8 mouse cellular contexts compared by ENCODE assay signal in the genomic region with DNA sequence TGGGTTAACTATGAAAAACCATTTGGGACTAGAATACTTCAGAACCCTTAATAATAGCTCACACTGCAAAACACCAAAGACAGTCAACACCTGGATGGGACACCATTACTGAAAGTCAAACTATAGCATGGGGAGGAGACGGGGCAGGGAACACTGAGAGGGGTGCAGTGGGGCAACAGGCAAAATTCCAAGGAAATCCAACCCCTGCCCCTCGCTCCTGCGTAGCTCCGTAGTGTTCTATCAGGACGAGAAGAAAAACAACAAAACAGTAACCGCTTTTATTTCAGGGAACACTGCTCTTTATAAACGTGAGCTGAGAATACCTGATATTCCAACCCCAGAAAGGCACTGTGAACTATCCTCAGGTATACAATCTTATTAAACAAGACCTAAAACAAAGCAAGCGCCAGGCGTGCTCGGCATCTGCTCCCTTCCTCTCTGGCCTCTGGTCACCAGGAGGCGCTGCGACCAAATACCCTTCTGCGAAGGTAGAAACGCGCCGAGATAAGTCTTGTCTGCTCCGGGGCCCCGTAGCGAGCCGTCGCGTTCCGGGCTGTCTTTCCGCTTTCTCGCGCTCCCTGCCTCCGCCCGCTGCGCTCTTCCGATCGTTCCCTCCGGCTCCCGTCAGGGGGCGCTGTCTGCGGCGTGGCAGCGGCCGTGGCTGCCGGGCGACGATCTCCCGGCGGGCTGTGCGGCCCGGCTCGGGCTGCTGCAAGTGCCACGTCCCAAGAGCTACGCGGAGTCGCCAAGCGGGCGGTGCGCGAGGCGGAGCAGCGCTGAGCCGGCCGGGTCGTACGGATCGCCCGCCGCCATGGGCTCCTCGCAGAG. TPM values are rescaled to one million over a fixed set of nuclear protein-coding genes. Genes with fewer than 3 reads are reported as not detected.
DNase-seq lines count a peak whose midpoint lies in the region; ATAC-seq and TF ChIP-seq lines count a peak whose summit lies in the region.

A gene (plus strand): TSS at position 690 of the 828 bp plus-strand sequence.

- peak within 1 kb of the TSS; percentile 94 for H3K27ac ChIP-seq in forebrain, embryonic 10.5 days
- H3K27ac ChIP-seq in heart, embryonic 15.5 days = peak within 1 kb of the TSS; percentile 93
- H3K27ac ChIP-seq in liver, embryonic 14.5 days = peak within 1 kb of the TSS; percentile 74
- H3K27ac ChIP-seq in neural tube, embryonic 11.5 days (ENCODE audit: low read depth, low read length) = peak within 1 kb of the TSS; percentile 82
- peak within 1 kb of the TSS; percentile 99 for H3K27ac ChIP-seq in stomach, postnatal 0 days (replicated peaks)

- TF ChIP-seq EP300 in liver, embryonic 14.5 days (IDR thresholded peaks at IDR 0.05; ENCODE audit: low read depth) = peak; percentile 54; the same call in 1 of the 2 replicates
- no peak for TF ChIP-seq EP300 in stomach, postnatal 0 days (optimal IDR thresholded peaks at IDR 0.05)

- peak within 1 kb of the TSS; percentile 91 for H3K4me3 ChIP-seq in forebrain, embryonic 10.5 days
- peak within 1 kb of the TSS; percentile 93 for H3K4me3 ChIP-seq in heart, embryonic 15.5 days
- peak within 1 kb of the TSS; percentile 87 to 97 for H3K4me3 ChIP-seq in liver, embryonic 14.5 days (ENCODE audit: insufficient read depth in 1 of 2, low read depth in 2 of 2, low read length in 2 of 2)
- peak within 1 kb of the TSS; percentile 88 for H3K4me3 ChIP-seq in neural tube, embryonic 11.5 days (ENCODE audit: low read depth, low read length)
- peak within 1 kb of the TSS; percentile 97 for H3K4me3 ChIP-seq in stomach, postnatal 0 days (ENCODE audit: low read depth, low read length)

- 2% methylated on average over 64 of the region's 64 CpGs for WGBS in forebrain, embryonic 10.5 days
- WGBS in heart, embryonic 15.5 days = 1% methylated on average over 64 of the region's 64 CpGs
- WGBS in liver, embryonic 14.5 days (ENCODE audit: insufficient replicate concordance) = 2% methylated on average over 64 of the region's 64 CpGs
- under 1% methylated on average over 64 of the region's 64 CpGs for WGBS in neural tube, embryonic 11.5 days
- under 1% methylated on average over 61 of the region's 64 CpGs for WGBS in stomach, postnatal 0 days

- H3K36me3 ChIP-seq in forebrain, embryonic 10.5 days (replicated peaks) = peaks cover 27% of the 10 kb centered on the region
- H3K36me3 ChIP-seq in heart, embryonic 15.5 days = 0 out of 2 replicates have a peak, but pooled peaks cover 4% of the 10 kb centered on the region
- H3K36me3 ChIP-seq in liver, embryonic 14.5 days (replicated peaks; ENCODE audit: control insufficient read depth, insufficient read depth, low read depth) = no peaks in the 10 kb centered on the region
- H3K36me3 ChIP-seq in neural tube, embryonic 11.5 days (ENCODE audit: control insufficient read depth, insufficient read depth, low read length) = no peaks in the 10 kb centered on the region
- H3K36me3 ChIP-seq in stomach, postnatal 0 days (ENCODE audit: control insufficient read depth, insufficient read depth, low read length) = no peaks in the 10 kb centered on the region

- H3K27me3 ChIP-seq in forebrain, embryonic 10.5 days (ENCODE audit: poor library complexity, severe bottlenecking) = no peaks in the 10 kb centered on the region
- H3K27me3 ChIP-seq in heart, embryonic 15.5 days = no peaks in the 10 kb centered on the region; the same call in 1 of the 2 replicates
- no peaks in the 10 kb centered on the region for H3K27me3 ChIP-seq in liver, embryonic 14.5 days (ENCODE audit: control insufficient read depth, insufficient read depth, low read length)
- H3K27me3 ChIP-seq in neural tube, embryonic 11.5 days (ENCODE audit: control insufficient read depth, insufficient read depth, low read length) = no peaks in the 10 kb centered on the region
- H3K27me3 ChIP-seq in stomach, postnatal 0 days (ENCODE audit: control insufficient read depth, insufficient read depth, low read length) = no peaks in the 10 kb centered on the region

- DNase-seq in CD8-positive naive resting alpha-beta T cell, adult 2 months (ENCODE audit: low read depth in 2 of 2, low spot score in 2 of 2) = peak; percentile 95
- peak; percentile 93 for DNase-seq in c-Kit-positive CD71-negative TER-119-negative erythroid progenitor cells, embryonic 14.5 days (ENCODE audit: low read depth)
- peak; percentile 90 for DNase-seq in forebrain, embryonic 10.5 days (ENCODE audit: extremely low spot score, low spot score)
- peak; percentile 97 to 98 for DNase-seq in kidney, postnatal 25 days
- DNase-seq in liver, embryonic 14.5 days (ENCODE audit: low read depth in 3 of 3, low spot score in 3 of 3) = peak; percentile 92 to 94 (median 92)
- peak; percentile 99 for DNase-seq in neural tube, embryonic 11.5 days (ENCODE audit: low spot score)
- peak; percentile 97 for DNase-seq in stomach, postnatal 0 days (ENCODE audit: low spot score)

- H3K9ac ChIP-seq in heart, embryonic 15.5 days = peak within 1 kb of the TSS; percentile 90
- H3K9ac ChIP-seq in liver, embryonic 14.5 days (replicated peaks) = peak within 1 kb of the TSS; percentile 93
- peak within 1 kb of the TSS; percentile 96 for H3K9ac ChIP-seq in neural tube, embryonic 11.5 days (ENCODE audit: low read length)
- H3K9ac ChIP-seq in stomach, postnatal 0 days (ENCODE audit: low read length) = peak within 1 kb of the TSS; percentile 93

- no peaks in the 10 kb centered on the region for H3K9me3 ChIP-seq in forebrain, embryonic 10.5 days
- no peaks in the 10 kb centered on the region for H3K9me3 ChIP-seq in heart, embryonic 15.5 days (replicated peaks)
- H3K9me3 ChIP-seq in liver, embryonic 14.5 days (ENCODE audit: control insufficient read depth, low read length) = no peaks in the 10 kb centered on the region
- no peaks in the 10 kb centered on the region for H3K9me3 ChIP-seq in neural tube, embryonic 11.5 days (ENCODE audit: control insufficient read depth, low read length)
- no peaks in the 10 kb centered on the region for H3K9me3 ChIP-seq in stomach, postnatal 0 days (ENCODE audit: control insufficient read depth, low read length)

- peak; percentile 92 for TF ChIP-seq CTCF in liver, embryonic 14.5 days (IDR thresholded peaks at IDR 0.05; ENCODE audit: low read depth)
- peak; percentile 92 for TF ChIP-seq CTCF in stomach, postnatal 0 days (IDR thresholded peaks at IDR 0.05; ENCODE audit: low read depth)

- peak; percentile 95 for ATAC-seq in heart, embryonic 15.5 days (replicated peaks; ENCODE audit: insufficient number of reproducible peaks, insufficient read depth, low FRiP score, low read depth)
- peak; percentile 94 for ATAC-seq in liver, embryonic 14.5 days (ENCODE audit: insufficient read depth)
- peak; percentile 95 for ATAC-seq in neural tube, embryonic 11.5 days (ENCODE audit: insufficient read depth, low FRiP score, low TSS enrichment)
- ATAC-seq in stomach, postnatal 0 days (ENCODE audit: low FRiP score, low TSS enrichment) = peak; percentile 98

- H3K4me2 ChIP-seq in heart, embryonic 15.5 days = peak within 1 kb of the TSS; percentile 84
- H3K4me2 ChIP-seq in liver, embryonic 14.5 days (ENCODE audit: low read depth) = peak within 1 kb of the TSS; percentile 92
- H3K4me2 ChIP-seq in neural tube, embryonic 11.5 days (ENCODE audit: low read depth) = peak within 1 kb of the TSS; percentile 77
- peak within 1 kb of the TSS; percentile 72 for H3K4me2 ChIP-seq in stomach, postnatal 0 days (replicated peaks; ENCODE audit: low read depth)

- peaks cover 24% of the 10 kb centered on the region for H3K4me1 ChIP-seq in forebrain, embryonic 10.5 days
- peaks cover 16% of the 10 kb centered on the region for H3K4me1 ChIP-seq in heart, embryonic 15.5 days (replicated peaks)
- H3K4me1 ChIP-seq in liver, embryonic 14.5 days (replicated peaks; ENCODE audit: control insufficient read depth in 2 of 2, insufficient read depth in 2 of 2, low read length in 1 of 2) = peaks cover 6 to 10% of the 10 kb centered on the region in 2 experiments
- no peaks in the 10 kb centered on the region for H3K4me1 ChIP-seq in neural tube, embryonic 11.5 days (ENCODE audit: control insufficient read depth, insufficient read depth, low read length)
- 0 out of 2 replicates have a peak, but pooled peaks cover 3% of the 10 kb centered on the region for H3K4me1 ChIP-seq in stomach, postnatal 0 days (replicated peaks; ENCODE audit: control insufficient read depth, insufficient read depth)

RNA-seq across cellular contexts. Expression of the gene that starts here (rescaled TPM):
- polyA plus RNA-seq in forebrain, embryonic 10.5 days (2016; fragmentation: Nextera tagmentation; extraction: Ambion mirVana) = 152 and 156 TPM in 2 replicates
- polyA plus RNA-seq in heart, embryonic 15.5 days (2015; fragmentation: Nextera tagmentation; extraction: Ambion mirVana) = 113 and 136 TPM in 2 replicates
- 22.9 and 24.5 TPM in 2 replicates for polyA plus RNA-seq in liver, embryonic 14.5 days (2012; rRNA removed)
- 50.5 and 51.8 TPM in 2 replicates for polyA plus RNA-seq in liver, embryonic 14.5 days (2014; fragmentation: Nextera tagmentation; extraction: Ambion mirVana)
- 159 and 166 TPM in 2 replicates for polyA plus RNA-seq in neural tube, embryonic 11.5 days (2014; fragmentation: Nextera tagmentation; extraction: Ambion mirVana)
- 139 TPM in 2 replicates for polyA plus RNA-seq in stomach, postnatal 0 days (2015; fragmentation: Nextera tagmentation; extraction: Ambion mirVana)

Comparison
In these comparisons a context has a peak if more than half of its experiments do, and no peak if none do; other contexts are left out.
1. Peak in every context shown above with its lines: DNase-seq, ATAC-seq, H3K4me3 ChIP-seq and H3K27ac ChIP-seq.